Comparison of ENCODE assay signal across 23 mouse cellular contexts in the genomic region with DNA sequence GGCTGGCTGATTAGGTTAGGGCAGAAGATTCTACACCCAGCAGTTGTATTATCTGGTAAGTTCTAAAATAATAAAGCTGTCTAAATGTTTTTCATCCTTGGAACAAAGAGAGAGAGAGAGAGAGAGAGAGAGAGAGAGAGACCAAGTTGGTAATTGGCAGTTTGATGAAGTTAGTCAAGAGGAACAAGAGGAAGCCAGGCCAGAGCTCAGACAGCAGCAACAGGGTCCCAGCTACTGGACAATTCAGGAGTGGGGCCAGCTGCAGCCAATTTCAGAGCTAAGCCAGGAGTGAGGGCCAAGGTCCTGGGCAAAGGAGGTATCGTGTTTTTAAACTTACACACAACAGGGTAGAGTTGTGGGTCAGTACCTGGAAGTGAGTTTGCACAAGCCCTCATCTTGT. TPM values are rescaled to one million over a fixed set of nuclear protein-coding genes. Genes with fewer than 3 reads are reported as not detected.
DNase-seq lines count a peak whose midpoint lies in the region; ATAC-seq and TF ChIP-seq lines count a peak whose summit lies in the region.
"Had no signal": no experiment of that assay in that cellular context is flagged by ENCODE, and none has a peak within 500 bp of the region (broad histone marks: within the 10 kb centered on the region; RNA-seq: fewer than 3 reads in every experiment).

No protein-coding gene starts in this region.

- H3K27me3 ChIP-seq in heart, adult 2 months (ENCODE audit: control insufficient read depth, insufficient read depth, low read length), result no peaks in the 10 kb centered on the region
- H3K27me3 ChIP-seq: CH12.LX had no signal

- WGBS in heart, adult 2 months, result 86% methylated on average over 1 of the region's 1 CpGs

- no peak for TF ChIP-seq POLR2A in heart, adult 2 months (IDR thresholded peaks at IDR 0.05; ENCODE audit: insufficient read depth, low read depth, low read length)

- TF ChIP-seq EP300 in heart, adult 2 months (IDR thresholded peaks at IDR 0.05; ENCODE audit: insufficient read depth, low read depth, low read length), result no peak

- no peak overlapping the region for H3K27ac ChIP-seq in heart, adult 2 months
- H3K27ac ChIP-seq: embryonic facial prominence, embryonic 13.5 days; embryonic facial prominence, embryonic 15.5 days; forebrain, embryonic 13.5 days; forebrain, embryonic 15.5 days had no signal

- H3K79me2 ChIP-seq in heart, adult 2 months (replicated peaks; ENCODE audit: control insufficient read depth, insufficient read depth, low read length), result no peaks in the 10 kb centered on the region

- no peak for TF ChIP-seq CTCF in heart, adult 2 months (IDR thresholded peaks at IDR 0.05)

- no peaks in the 10 kb centered on the region for H3K36me3 ChIP-seq in heart, adult 2 months (ENCODE audit: control insufficient read depth, insufficient read depth, low read length)
- H3K36me3 ChIP-seq: embryonic facial prominence, embryonic 13.5 days; embryonic facial prominence, embryonic 15.5 days; forebrain, embryonic 15.5 days; G1E had no signal

- H3K4me1 ChIP-seq in heart, adult 2 months (ENCODE audit: control insufficient read depth, insufficient read depth, low read length), result no peaks in the 10 kb centered on the region
- H3K4me1 ChIP-seq: embryonic facial prominence, embryonic 13.5 days; embryonic facial prominence, embryonic 15.5 days had no signal

- DNase-seq in heart, adult 11 months, result peak; percentile 52
- no peak for DNase-seq in heart, adult 2 months
- DNase-seq in Muller cell, postnatal 12 days (ENCODE audit: inconsistent ontology term), result peak; percentile 42
- peak; percentile 87 for DNase-seq in retina, postnatal 1 day
- DNase-seq: adrenal gland, adult 2 months; adrenal gland, postnatal 10 days; adrenal gland, postnatal 25 days; B cell, adult 2 months; cerebellum, adult 11 months; cerebellum, adult 18-20 months; cerebellum, adult 8-10 months; cerebellum, adult 9-11 months; cerebellum, postnatal 25 days; embryo, embryonic 11 days had no signal

- intact Hi-C loops in heart, adult 2 months (cut with DNase I), result no loop called here

- H3K4me3 ChIP-seq in heart, adult 2 months, result no peak overlapping the region
- H3K4me3 ChIP-seq: embryonic facial prominence, embryonic 13.5 days; embryonic facial prominence, embryonic 15.5 days; forebrain, embryonic 13.5 days; forebrain, embryonic 15.5 days had no signal

- ATAC-seq in erythroblast, adult 5-6 weeks (replicated peaks; ENCODE audit: low FRiP score, poor library complexity, severe bottlenecking), result no peak
- ATAC-seq: CD4-positive, CD25-positive, alpha-beta regulatory T cell, adult 4 months; forebrain, postnatal 0 days had no signal

- no peak overlapping the region for H3K9ac ChIP-seq in heart, adult 2 months (ENCODE audit: low read depth, low read length)
- H3K9ac ChIP-seq: embryonic facial prominence, embryonic 13.5 days; embryonic facial prominence, embryonic 15.5 days; forebrain, embryonic 13.5 days; forebrain, embryonic 15.5 days; forebrain, postnatal 0 days had no signal

RNA-seq across cellular contexts. Expression of a gene that starts 6.3 kb away (rescaled TPM):
- total RNA-seq in heart, adult 2 months (2021), result 1 to 10 TPM; 3.3 to 3.8 TPM
- 2.6 and 4.2 TPM in 2 replicates for polyA plus RNA-seq in heart, adult 2 months (2012; rRNA removed)
- 0.42 and 0.77 TPM in 2 replicates for total RNA-seq in erythroblast, adult 5-6 weeks (2015; ENCODE audit: low replicate concordance)
- total RNA-seq in erythroblast, adult 5-6 weeks (2017; ENCODE audit: low replicate concordance), result 0.14 and 0.17 TPM in 2 replicates
- total RNA-seq: CH12.LX had no signal
- polyA plus RNA-seq: CD4-positive, CD25-positive, alpha-beta regulatory T cell, adult 4 months had no signal

RNA-seq across cellular contexts. Expression of a gene that starts 55.1 kb away (rescaled TPM):
- total RNA-seq in heart, adult 2 months (2021), result under 1 TPM; 0.16 to 0.34 TPM
- 0.26 and 0.27 TPM in 2 replicates for polyA plus RNA-seq in heart, adult 2 months (2012; rRNA removed)
- total RNA-seq in erythroblast, adult 5-6 weeks (2015; ENCODE audit: low replicate concordance), result 20.0 and 26.1 TPM in 2 replicates
- 24.4 and 40.0 TPM in 2 replicates for total RNA-seq in erythroblast, adult 5-6 weeks (2017; ENCODE audit: low replicate concordance)

Comparison
In these comparisons a context has a peak if more than half of its experiments do, and no peak if none do; other contexts are left out.
1. DNase-seq: peak in heart, adult 11 months (single experiment), Muller cell, postnatal 12 days (single experiment) and retina, postnatal 1 day (single experiment); none in heart, adult 2 months (0 of 2).
2. RNA of a gene that starts 55.1 kb away (total RNA-seq): 20.0 to 40.0 TPM in erythroblast, adult 5-6 weeks; 0.16 to 0.34 TPM in heart, adult 2 months; every median in the first group is over 10 times any median in the second.